In the genomic region with DNA sequence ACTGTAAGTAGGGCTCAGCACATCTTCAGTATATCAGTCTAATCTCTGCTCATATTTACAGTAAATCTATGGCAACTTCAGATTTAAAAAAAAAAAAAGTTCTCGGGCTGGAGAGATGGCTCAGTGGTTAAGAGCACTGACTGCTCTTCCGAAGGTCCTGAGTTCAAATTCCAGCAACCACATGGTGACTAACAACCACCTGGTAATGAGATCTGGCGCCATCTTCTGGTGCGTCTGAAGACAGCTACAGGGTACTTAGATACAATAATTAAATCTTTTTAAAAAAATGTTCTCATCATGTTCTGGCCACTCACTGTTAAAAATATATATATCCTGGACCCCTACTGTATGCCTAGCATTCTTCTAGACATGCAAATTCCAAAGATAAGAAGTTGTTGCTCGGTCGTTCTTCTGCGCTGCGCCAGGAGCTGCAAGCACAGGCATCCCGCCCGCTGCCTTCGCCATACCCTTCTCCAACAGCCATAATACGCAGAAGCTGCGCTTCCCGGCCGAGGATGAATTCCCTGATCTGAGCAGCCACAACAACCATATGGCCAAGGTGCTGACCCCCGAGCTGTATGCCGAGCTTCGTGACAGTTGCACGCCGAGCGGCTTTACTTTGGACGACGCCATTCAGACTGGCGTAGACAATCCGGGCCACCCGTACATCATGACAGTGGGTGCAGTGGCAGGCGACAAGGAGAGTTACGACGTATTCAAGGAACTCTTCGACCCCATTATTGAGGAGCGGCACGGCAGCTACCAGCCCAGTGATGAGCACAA, we compare ENCODE assay signal across 7 mouse cellular contexts. TPM values are rescaled to one million over a fixed set of nuclear protein-coding genes. Genes with fewer than 3 reads are reported as not detected.
DNase-seq lines count a peak whose midpoint lies in the region; ATAC-seq and TF ChIP-seq lines count a peak whose summit lies in the region.

No protein-coding gene starts in this region.

- H3K4me1 ChIP-seq in MEL (ENCODE audit: control insufficient read depth in 1 of 2, insufficient read depth in 2 of 2, low read length in 2 of 2): peaks cover 0 to 14% of the 10 kb centered on the region in 2 experiments; a peak in 3 of 4 replicates
- H3K4me1 ChIP-seq in embryonic facial prominence, embryonic 11.5 days (ENCODE audit: control insufficient read depth, insufficient read depth, low read length): no peaks in the 10 kb centered on the region
- peaks cover 8% of the 10 kb centered on the region; the same call in 1 of the 2 replicates for H3K4me1 ChIP-seq in heart, postnatal 0 days (ENCODE audit: control insufficient read depth, insufficient read depth)
- peaks cover 4% of the 10 kb centered on the region; the same call in 1 of the 2 replicates for H3K4me1 ChIP-seq in stomach, embryonic 16.5 days (ENCODE audit: control insufficient read depth, insufficient read depth, low read length)

- 24% methylated on average over 32 of the region's 32 CpGs for WGBS in embryonic facial prominence, embryonic 11.5 days
- WGBS in heart, postnatal 0 days: 15% methylated on average over 32 of the region's 32 CpGs
- WGBS in stomach, embryonic 16.5 days: 19% methylated on average over 32 of the region's 32 CpGs

- H3K79me2 ChIP-seq in MEL (ENCODE audit: control insufficient read depth, insufficient read depth, low read length, poor library complexity): no peaks in the 10 kb centered on the region

- no peaks in the 10 kb centered on the region for H3K9me3 ChIP-seq in MEL (replicated peaks; ENCODE audit: insufficient read depth, low read length)
- no peaks in the 10 kb centered on the region for H3K9me3 ChIP-seq in embryonic facial prominence, embryonic 11.5 days (replicated peaks; ENCODE audit: control insufficient read depth, low read length)
- no peaks in the 10 kb centered on the region for H3K9me3 ChIP-seq in heart, postnatal 0 days (replicated peaks; ENCODE audit: control insufficient read depth, low read length)
- no peaks in the 10 kb centered on the region for H3K9me3 ChIP-seq in stomach, embryonic 16.5 days (replicated peaks; ENCODE audit: control insufficient read depth, low read length)

- no peak overlapping the region for H3K4me3 ChIP-seq in MEL (ENCODE audit: control insufficient read depth in 1 of 2, insufficient read depth in 1 of 2, low read depth in 2 of 2, low read length in 2 of 2)
- peak overlapping the region; percentile 18; the same call in 1 of the 2 replicates for H3K4me3 ChIP-seq in embryonic facial prominence, embryonic 11.5 days (ENCODE audit: low read depth, low read length)
- H3K4me3 ChIP-seq in heart, postnatal 0 days (ENCODE audit: low read depth, low read length): peak overlapping the region; percentile 42
- H3K4me3 ChIP-seq in stomach, embryonic 16.5 days (replicated peaks; ENCODE audit: low read length): peak overlapping the region; percentile 37

- TF ChIP-seq EP300 in MEL (IDR thresholded peaks at IDR 0.05; ENCODE audit: low read depth in 1 of 2, low read length in 2 of 2): no peak
- TF ChIP-seq EP300 in heart, postnatal 0 days (IDR thresholded peaks at IDR 0.05; ENCODE audit: low read depth): no peak

- no peak overlapping the region for H3K27ac ChIP-seq in MEL (ENCODE audit: control insufficient read depth, low read depth, low read length)
- H3K27ac ChIP-seq in embryonic facial prominence, embryonic 11.5 days (replicated peaks; ENCODE audit: low read depth, low read length): no peak overlapping the region
- no peak overlapping the region for H3K27ac ChIP-seq in heart, postnatal 0 days (ENCODE audit: low read depth)
- no peak overlapping the region for H3K27ac ChIP-seq in stomach, embryonic 16.5 days (ENCODE audit: low read length)

- TF ChIP-seq CTCF in MEL (IDR thresholded peaks at IDR 0.05 in 2 of 3, conservative IDR thresholded peaks at IDR 0.05 in 1 of 3; ENCODE audit: control insufficient read depth in 1 of 3, insufficient read depth in 1 of 3, low read depth in 2 of 3, low read length in 3 of 3, poor library complexity in 1 of 3, severe bottlenecking in 1 of 3): peak; percentile 33 to 77 (median 67)
- TF ChIP-seq CTCF in heart, postnatal 0 days (IDR thresholded peaks at IDR 0.05; ENCODE audit: low read depth): peak; percentile 48

- ATAC-seq in embryonic facial prominence, embryonic 11.5 days (replicated peaks; ENCODE audit: insufficient number of reproducible peaks, low FRiP score, low TSS enrichment, low read depth): no peak
- ATAC-seq in heart, postnatal 0 days (ENCODE audit: insufficient read depth, low read depth): peak; percentile 33
- ATAC-seq in megakaryocyte-erythroid progenitor cell, adult 5-6 weeks (replicated peaks; ENCODE audit: low FRiP score, low TSS enrichment, poor library complexity, severe bottlenecking): 0 out of 2 replicates have a peak, but pooled peaks have one; percentile 8
- peak; percentile 37; the same call in 1 of the 2 replicates for ATAC-seq in stomach, embryonic 16.5 days (ENCODE audit: insufficient read depth, low FRiP score)

- peak; percentile 83 for TF ChIP-seq RAD21 in MEL (IDR thresholded peaks at IDR 0.05; ENCODE audit: low read depth, low read length)

- peaks cover 0 to 13% of the 10 kb centered on the region in 2 experiments; a peak in 2 of 4 replicates for H3K36me3 ChIP-seq in MEL (ENCODE audit: control insufficient read depth in 1 of 2, insufficient read depth in 2 of 2, low read length in 2 of 2)
- H3K36me3 ChIP-seq in embryonic facial prominence, embryonic 11.5 days (replicated peaks; ENCODE audit: control insufficient read depth, insufficient read depth, low read depth, low read length): no peaks in the 10 kb centered on the region
- no peaks in the 10 kb centered on the region for H3K36me3 ChIP-seq in heart, postnatal 0 days (replicated peaks; ENCODE audit: control insufficient read depth, insufficient read depth, low read length)
- H3K36me3 ChIP-seq in stomach, embryonic 16.5 days (ENCODE audit: control insufficient read depth, insufficient read depth, low read length): no peaks in the 10 kb centered on the region

- no peaks in the 10 kb centered on the region for H3K27me3 ChIP-seq in MEL (ENCODE audit: control insufficient read depth in 1 of 2, insufficient read depth in 2 of 2, low read length in 2 of 2)
- peaks cover 12% of the 10 kb centered on the region for H3K27me3 ChIP-seq in embryonic facial prominence, embryonic 11.5 days (ENCODE audit: control insufficient read depth, insufficient read depth, low read length)
- H3K27me3 ChIP-seq in heart, postnatal 0 days (ENCODE audit: control insufficient read depth, insufficient read depth, low read length): no peaks in the 10 kb centered on the region
- no peaks in the 10 kb centered on the region for H3K27me3 ChIP-seq in stomach, embryonic 16.5 days (ENCODE audit: control insufficient read depth, insufficient read depth, low read length)

- peak; percentile 83 for DNase-seq in CD4-positive, CD25-positive, alpha-beta regulatory T cell, adult 2 months (ENCODE audit: low read depth, low spot score)
- DNase-seq in MEL (ENCODE audit: low read depth, low spot score): peak; percentile 77
- peak; percentile 52 for DNase-seq in embryonic facial prominence, embryonic 11.5 days (ENCODE audit: low spot score)
- DNase-seq in heart, postnatal 0 days (ENCODE audit: low spot score): peak; percentile 28
- DNase-seq in kidney, postnatal 4 days: peak; percentile 62 to 73

- no peak overlapping the region for H3K9ac ChIP-seq in MEL (ENCODE audit: control insufficient read depth, low read depth, low read length, poor library complexity, severe bottlenecking)
- H3K9ac ChIP-seq in embryonic facial prominence, embryonic 11.5 days (replicated peaks; ENCODE audit: low read length): no peak overlapping the region; the same call in 1 of the 2 replicates
- H3K9ac ChIP-seq in heart, postnatal 0 days (replicated peaks; ENCODE audit: low read depth, low read length): no peak overlapping the region
- H3K9ac ChIP-seq in stomach, embryonic 16.5 days (ENCODE audit: low read length): peak overlapping the region; percentile 57

- H3K4me2 ChIP-seq in embryonic facial prominence, embryonic 11.5 days (ENCODE audit: low read depth, low read length): peak overlapping the region; percentile 42
- H3K4me2 ChIP-seq in heart, postnatal 0 days (ENCODE audit: low read depth, low read length): peak overlapping the region; percentile 74
- peak overlapping the region; percentile 77 for H3K4me2 ChIP-seq in stomach, embryonic 16.5 days (ENCODE audit: low read depth, low read length)

- TF ChIP-seq POLR2A in MEL (IDR thresholded peaks at IDR 0.05; ENCODE audit: control insufficient read depth in 1 of 2, insufficient read depth in 1 of 2, low read depth in 1 of 2, low read length in 2 of 2, poor library complexity in 1 of 2): no peak

RNA-seq across cellular contexts. Expression of a gene that starts 27.6 kb away (rescaled TPM):
- 0.04 and 0.07 TPM in 2 replicates for total RNA-seq in MEL (2012; rRNA removed)
- polyA plus RNA-seq in MEL (2012; ENCODE audit: insufficient read depth in 1 of 2, insufficient read length in 2 of 2, low read depth in 1 of 2, low replicate concordance in 2 of 2, missing spikeins in 1 of 2): under 1 TPM in 1 of 2 experiments, not detected in 1; 0.38 TPM
- 0.21 and 0.52 TPM in 2 replicates for polyA plus RNA-seq in embryonic facial prominence, embryonic 11.5 days (2014; fragmentation: Nextera tagmentation; extraction: Ambion mirVana)
- 0.15 TPM in 1 of 2 replicates, not detected in the other for total RNA-seq in heart, postnatal 0 days (2014; rRNA removed; ENCODE audit: low replicate concordance)
- 0.22 and 0.34 TPM in 2 replicates for polyA plus RNA-seq in heart, postnatal 0 days (2015; fragmentation: Nextera tagmentation; extraction: Ambion mirVana)
- not detected in 2 replicates for total RNA-seq in megakaryocyte-erythroid progenitor cell, adult 5-6 weeks (2014; fragmentation: Nextera tagmentation)
- total RNA-seq in megakaryocyte-erythroid progenitor cell, adult 5-6 weeks (2017): not detected in 2 replicates
- polyA plus RNA-seq in stomach, embryonic 16.5 days (2015; fragmentation: Nextera tagmentation; extraction: Ambion mirVana): 0.66 and 0.86 TPM in 2 replicates

RNA-seq across cellular contexts. Expression of a gene that starts 30.5 kb away (rescaled TPM):
- 20.1 and 24.8 TPM in 2 replicates for total RNA-seq in MEL (2012; rRNA removed)
- 10 to 100 TPM in 1 of 2 experiments, not detected in 1; 86.7 TPM for polyA plus RNA-seq in MEL (2012; ENCODE audit: insufficient read depth in 1 of 2, insufficient read length in 2 of 2, low read depth in 1 of 2, low replicate concordance in 2 of 2, missing spikeins in 1 of 2)
- polyA plus RNA-seq in embryonic facial prominence, embryonic 11.5 days (2014; fragmentation: Nextera tagmentation; extraction: Ambion mirVana): 124 and 139 TPM in 2 replicates
- 30.9 and 42.6 TPM in 2 replicates for total RNA-seq in heart, postnatal 0 days (2014; rRNA removed; ENCODE audit: low replicate concordance)
- 69.5 and 72.1 TPM in 2 replicates for polyA plus RNA-seq in heart, postnatal 0 days (2015; fragmentation: Nextera tagmentation; extraction: Ambion mirVana)
- total RNA-seq in megakaryocyte-erythroid progenitor cell, adult 5-6 weeks (2014; fragmentation: Nextera tagmentation): 27.4 and 31.6 TPM in 2 replicates
- total RNA-seq in megakaryocyte-erythroid progenitor cell, adult 5-6 weeks (2017): 8.6 TPM in 2 replicates
- 73.0 and 79.4 TPM in 2 replicates for polyA plus RNA-seq in stomach, embryonic 16.5 days (2015; fragmentation: Nextera tagmentation; extraction: Ambion mirVana)

RNA-seq across cellular contexts. Expression of a gene that starts 39.5 kb away (rescaled TPM):
- total RNA-seq in MEL (2012; rRNA removed): 36.4 and 38.0 TPM in 2 replicates
- 10 to 100 TPM in 1 of 2 experiments, not detected in 1; 40.4 TPM for polyA plus RNA-seq in MEL (2012; ENCODE audit: insufficient read depth in 1 of 2, insufficient read length in 2 of 2, low read depth in 1 of 2, low replicate concordance in 2 of 2, missing spikeins in 1 of 2)
- 21.5 and 23.6 TPM in 2 replicates for polyA plus RNA-seq in embryonic facial prominence, embryonic 11.5 days (2014; fragmentation: Nextera tagmentation; extraction: Ambion mirVana)
- 46.2 and 90.1 TPM in 2 replicates for total RNA-seq in heart, postnatal 0 days (2014; rRNA removed; ENCODE audit: low replicate concordance)
- 47.4 and 51.0 TPM in 2 replicates for polyA plus RNA-seq in heart, postnatal 0 days (2015; fragmentation: Nextera tagmentation; extraction: Ambion mirVana)
- total RNA-seq in megakaryocyte-erythroid progenitor cell, adult 5-6 weeks (2014; fragmentation: Nextera tagmentation): 22.1 and 23.3 TPM in 2 replicates
- 32.0 and 33.0 TPM in 2 replicates for total RNA-seq in megakaryocyte-erythroid progenitor cell, adult 5-6 weeks (2017)
- polyA plus RNA-seq in stomach, embryonic 16.5 days (2015; fragmentation: Nextera tagmentation; extraction: Ambion mirVana): 23.1 and 25.8 TPM in 2 replicates

RNA-seq across cellular contexts. Expression of a gene that starts 50.0 kb away (rescaled TPM):
- not detected in 2 replicates for total RNA-seq in MEL (2012; rRNA removed)
- polyA plus RNA-seq in MEL (2012; ENCODE audit: insufficient read depth in 1 of 2, insufficient read length in 2 of 2, low read depth in 1 of 2, low replicate concordance in 2 of 2, missing spikeins in 1 of 2): under 1 TPM in 1 of 2 experiments, not detected in 1; 0.04 TPM
- polyA plus RNA-seq in embryonic facial prominence, embryonic 11.5 days (2014; fragmentation: Nextera tagmentation; extraction: Ambion mirVana): not detected in 2 replicates
- total RNA-seq in heart, postnatal 0 days (2014; rRNA removed; ENCODE audit: low replicate concordance): 13.4 and 14.5 TPM in 2 replicates
- 4.6 and 4.9 TPM in 2 replicates for polyA plus RNA-seq in heart, postnatal 0 days (2015; fragmentation: Nextera tagmentation; extraction: Ambion mirVana)
- total RNA-seq in megakaryocyte-erythroid progenitor cell, adult 5-6 weeks (2014; fragmentation: Nextera tagmentation): not detected in 2 replicates
- total RNA-seq in megakaryocyte-erythroid progenitor cell, adult 5-6 weeks (2017): not detected in 2 replicates
- 2.3 and 2.6 TPM in 2 replicates for polyA plus RNA-seq in stomach, embryonic 16.5 days (2015; fragmentation: Nextera tagmentation; extraction: Ambion mirVana)

Comparison
In these comparisons a context has a peak if more than half of its experiments do, and no peak if none do; other contexts are left out.
1. DNase-seq: peak in every context shown above with its lines; median percentile 83 in CD4-positive, CD25-positive, alpha-beta regulatory T cell, adult 2 months; 77 in MEL; 68 in kidney, postnatal 4 days; 52 in embryonic facial prominence, embryonic 11.5 days; 28 in heart, postnatal 0 days.
2. H3K4me3 ChIP-seq: peak in embryonic facial prominence, embryonic 11.5 days (single experiment), heart, postnatal 0 days (single experiment) and stomach, embryonic 16.5 days (single experiment); none in MEL (0 of 2).
3. Peak in every context shown above with its lines, with median percentiles within 50 percentile points of each other: H3K4me2 ChIP-seq.